Mouse (Mus musculus): ENCODE data around the gene Psd. TPM values are rescaled to one million over a fixed set of nuclear protein-coding genes. Genes with fewer than 3 reads are reported as not detected.

The Psd gene
- polyA plus RNA-seq, 1 experiment from 2014 or later = 146 TPM

- no peak for ATAC-seq
- no peaks in the 10 kb centered on the region for H3K27me3 ChIP-seq (ENCODE audit: control insufficient read depth, insufficient read depth, low read depth, low read length)
- H3K4me1 ChIP-seq (ENCODE audit: control insufficient read depth, insufficient read depth, low read length) = no peaks in the 10 kb centered on the region
- H3K36me3 ChIP-seq (ENCODE audit: control insufficient read depth, insufficient read depth, low read length) = peaks cover 30% of the 10 kb centered on the region
- no peak overlapping the region for H3K4me2 ChIP-seq (ENCODE audit: low read length)
- 78% methylated on average over 3 of the region's 3 CpGs for WGBS
- no peak overlapping the region for H3K9ac ChIP-seq (ENCODE audit: low read depth, low read length)
- no peaks in the 10 kb centered on the region for H3K9me3 ChIP-seq (replicated peaks; ENCODE audit: control insufficient read depth, low read length, poor library complexity, severe bottlenecking)
- H3K4me3 ChIP-seq (ENCODE audit: low read depth, low read length) = no peak overlapping the region
- H3K27ac ChIP-seq (ENCODE audit: low read length) = no peak overlapping the region
These were observed 39.4 kb downstream of the Psd start for GRCm38 (mm10) chr19:46287566-46287965.

GRCm38 (mm10) chr19:46286926-46287325, 40.0 kb downstream of the Psd start:
- no peak for ATAC-seq
- Histone ChIP-seq H3K36me3 (ENCODE audit: control insufficient read depth, insufficient read depth, low read length) (peaks cover 35% of the 10 kb centered on the region), H3K27ac (ENCODE audit: low read length) (no peak overlapping the region), H3K9ac (ENCODE audit: low read depth, low read length) (no peak overlapping the region), H3K4me3 (ENCODE audit: low read depth, low read length) (no peak overlapping the region), H3K9me3 (replicated peaks; ENCODE audit: control insufficient read depth, low read length, poor library complexity, severe bottlenecking) (no peaks in the 10 kb centered on the region), H3K4me1 (ENCODE audit: control insufficient read depth, insufficient read depth, low read length) (no peaks in the 10 kb centered on the region), H3K4me2 (ENCODE audit: low read length) (no peak overlapping the region), H3K27me3 (ENCODE audit: control insufficient read depth, insufficient read depth, low read depth, low read length) (no peaks in the 10 kb centered on the region)
- WGBS = 94% methylated on average over 3 of the region's 3 CpGs

- WGBS = 92% methylated on average over 6 of the region's 6 CpGs
These were observed 40.9 kb downstream of the Psd start for GRCm38 (mm10) chr19:46286047-46286446.

DNA sequence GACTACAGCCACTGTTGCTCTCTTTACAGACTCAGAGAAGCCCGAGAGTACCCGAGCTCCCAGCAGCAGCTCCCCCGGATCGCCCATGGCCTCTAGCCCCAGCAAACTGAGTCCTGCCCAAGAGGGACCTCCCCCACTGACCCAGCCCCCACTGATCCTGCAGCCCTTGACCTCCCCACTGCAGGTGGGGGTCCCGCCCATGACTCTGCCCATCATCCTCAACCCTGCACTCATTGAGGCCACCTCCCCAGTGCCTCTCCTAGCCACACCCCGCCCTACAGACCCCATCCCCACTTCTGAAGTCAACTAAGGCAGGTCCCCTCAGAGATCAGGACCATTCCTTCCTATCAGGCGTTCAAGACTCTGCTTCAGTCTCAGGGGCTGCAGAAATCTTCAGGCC, 41.3 kb downstream of the Psd start:
- Histone ChIP-seq H3K4me2 (ENCODE audit: low read length) (no peak overlapping the region), H3K27ac (ENCODE audit: low read length) (no peak overlapping the region), H3K9ac (ENCODE audit: low read depth, low read length) (no peak overlapping the region), H3K36me3 (ENCODE audit: control insufficient read depth, insufficient read depth, low read length) (peaks cover 44% of the 10 kb centered on the region), H3K27me3 (ENCODE audit: control insufficient read depth, insufficient read depth, low read depth, low read length) (no peaks in the 10 kb centered on the region), H3K4me1 (ENCODE audit: control insufficient read depth, insufficient read depth, low read length) (no peaks in the 10 kb centered on the region), H3K4me3 (ENCODE audit: low read depth, low read length) (no peak overlapping the region), H3K9me3 (replicated peaks; ENCODE audit: control insufficient read depth, low read length, poor library complexity, severe bottlenecking) (no peaks in the 10 kb centered on the region)
- 85% methylated on average over 7 of the region's 7 CpGs for WGBS
- no peak for ATAC-seq

More at GRCm38 (mm10) chr19:46286047-46286446, 40.9 kb downstream of the Psd start:
- Histone ChIP-seq H3K9me3 (replicated peaks; ENCODE audit: control insufficient read depth, low read length, poor library complexity, severe bottlenecking) (no peaks in the 10 kb centered on the region), H3K9ac (ENCODE audit: low read depth, low read length) (no peak overlapping the region), H3K4me1 (ENCODE audit: control insufficient read depth, insufficient read depth, low read length) (no peaks in the 10 kb centered on the region), H3K27ac (ENCODE audit: low read length) (no peak overlapping the region), H3K4me3 (ENCODE audit: low read depth, low read length) (no peak overlapping the region), H3K4me2 (ENCODE audit: low read length) (no peak overlapping the region), H3K27me3 (ENCODE audit: control insufficient read depth, insufficient read depth, low read depth, low read length) (no peaks in the 10 kb centered on the region), H3K36me3 (ENCODE audit: control insufficient read depth, insufficient read depth, low read length) (peaks cover 39% of the 10 kb centered on the region)
- no peak for ATAC-seq

GRCm38 (mm10) chr19:46284686-46285085, 42.3 kb downstream of the Psd start:
- Histone ChIP-seq H3K4me2 (ENCODE audit: low read length) (no peak overlapping the region), H3K4me3 (ENCODE audit: low read depth, low read length) (no peak overlapping the region), H3K36me3 (ENCODE audit: control insufficient read depth, insufficient read depth, low read length) (peaks cover 51% of the 10 kb centered on the region), H3K9me3 (replicated peaks; ENCODE audit: control insufficient read depth, low read length, poor library complexity, severe bottlenecking) (no peaks in the 10 kb centered on the region), H3K9ac (ENCODE audit: low read depth, low read length) (no peak overlapping the region), H3K27ac (ENCODE audit: low read length) (no peak overlapping the region), H3K27me3 (ENCODE audit: control insufficient read depth, insufficient read depth, low read depth, low read length) (no peaks in the 10 kb centered on the region), H3K4me1 (ENCODE audit: control insufficient read depth, insufficient read depth, low read length) (no peaks in the 10 kb centered on the region)
- no peak for ATAC-seq
- 95% methylated on average over 4 of the region's 4 CpGs for WGBS

- 97% methylated on average over 11 of the region's 11 CpGs for WGBS
- Histone ChIP-seq H3K4me1 (ENCODE audit: control insufficient read depth, insufficient read depth, low read length) (no peaks in the 10 kb centered on the region), H3K27me3 (ENCODE audit: control insufficient read depth, insufficient read depth, low read depth, low read length) (no peaks in the 10 kb centered on the region), H3K9me3 (replicated peaks; ENCODE audit: control insufficient read depth, low read length, poor library complexity, severe bottlenecking) (no peaks in the 10 kb centered on the region), H3K36me3 (ENCODE audit: control insufficient read depth, insufficient read depth, low read length) (peaks cover 60% of the 10 kb centered on the region), H3K27ac (ENCODE audit: low read length) (no peak overlapping the region), H3K4me2 (ENCODE audit: low read length) (no peak overlapping the region), H3K4me3 (ENCODE audit: low read depth, low read length) (no peak overlapping the region), H3K9ac (ENCODE audit: low read depth, low read length) (no peak overlapping the region)
- no peak for ATAC-seq
These were observed 44.7 kb downstream of the Psd start for GRCm38 (mm10) chr19:46282081-46282849.

GRCm38 (mm10) chr19:46275307-46275706, 51.6 kb downstream of the Psd start:
- Histone ChIP-seq H3K36me3 (ENCODE audit: control insufficient read depth, insufficient read depth, low read length) (peaks cover 44% of the 10 kb centered on the region), H3K4me3 (ENCODE audit: low read depth, low read length) (no peak overlapping the region)
- no peak for ATAC-seq

DNA sequence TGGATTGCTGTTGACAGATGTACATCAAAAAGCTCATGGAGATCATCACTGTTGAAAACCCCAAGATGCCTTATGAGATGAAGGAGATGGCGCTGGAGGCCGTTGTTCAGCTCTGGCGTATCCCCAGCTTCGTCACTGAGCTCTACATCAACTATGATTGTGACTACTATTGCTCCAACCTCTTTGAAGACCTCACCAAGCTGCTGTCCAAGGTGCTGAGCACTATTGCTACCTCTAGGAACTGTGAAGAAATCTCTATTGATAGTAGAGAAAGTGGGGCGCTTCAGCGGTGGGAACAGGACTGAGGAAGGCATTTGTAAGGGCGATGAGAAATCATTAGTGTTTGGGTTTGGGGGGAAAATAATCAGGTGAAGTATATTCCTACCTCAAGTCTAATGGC, 62.2 kb downstream of the Psd start:
- Histone ChIP-seq H3K4me2 (ENCODE audit: low read length) (no peak overlapping the region), H3K27me3 (ENCODE audit: control insufficient read depth, insufficient read depth, low read depth, low read length) (no peaks in the 10 kb centered on the region), H3K4me3 (ENCODE audit: low read depth, low read length) (no peak overlapping the region), H3K9me3 (replicated peaks; ENCODE audit: control insufficient read depth, low read length, poor library complexity, severe bottlenecking) (no peaks in the 10 kb centered on the region), H3K9ac (ENCODE audit: low read depth, low read length) (no peak overlapping the region), H3K36me3 (ENCODE audit: control insufficient read depth, insufficient read depth, low read length) (peaks cover 55% of the 10 kb centered on the region), H3K4me1 (ENCODE audit: control insufficient read depth, insufficient read depth, low read length) (no peaks in the 10 kb centered on the region), H3K27ac (ENCODE audit: low read length) (no peak overlapping the region)
- no peak for ATAC-seq
- 93% methylated on average over 7 of the region's 7 CpGs for WGBS

More at GRCm38 (mm10) chr19:46275307-46275706, 51.6 kb downstream of the Psd start:
- H3K4me2 ChIP-seq (ENCODE audit: low read length) = no peak overlapping the region
- no peaks in the 10 kb centered on the region for H3K4me1 ChIP-seq (ENCODE audit: control insufficient read depth, insufficient read depth, low read length)
- H3K27me3 ChIP-seq (ENCODE audit: control insufficient read depth, insufficient read depth, low read depth, low read length) = no peaks in the 10 kb centered on the region
- H3K9ac ChIP-seq (ENCODE audit: low read depth, low read length) = no peak overlapping the region
- H3K27ac ChIP-seq (ENCODE audit: low read length) = no peak overlapping the region
- no peaks in the 10 kb centered on the region for H3K9me3 ChIP-seq (replicated peaks; ENCODE audit: control insufficient read depth, low read length, poor library complexity, severe bottlenecking)
